Mouse (Mus musculus) heart, embryonic 15.5 days (tissue): ENCODE results near the gene Timm29. TPM values are rescaled to one million over a fixed set of nuclear protein-coding genes. Genes with fewer than 3 reads are reported as not detected.
A peak's percentile ranks its signal among the peaks of the same experiment; 100 is the strongest.
"Not testable (repeated sequence)": the region's sequence is repeated elsewhere in the genome, so short reads cannot be mapped to it uniquely, and the experiment has no call there.

Source experiments
- ATAC-seq: fragments of 200-750 bp; cut with Nextera tagmentation; replicated peaks from 2 replicates; pipeline ENCODE4 v1.8.0; 2017; ENCODE audit warnings: low read depth, moderate TSS enrichment; ENCODE audit not compliant: insufficient number of reproducible peaks, insufficient read depth, low FRiP score
- H3K27ac ChIP-seq: fragments of 300-500 bp; sonication (generic); 2 replicates; pipeline ENCODE4 v1.5.1; 2015; ENCODE audit warnings: mild to moderate bottlenecking, inconsistent platforms
- H3K27me3 ChIP-seq: fragments of 300-500 bp; sonication (generic); 2 replicates; pipeline ENCODE4 v1.6.1; 2015; ENCODE audit warnings: inconsistent platforms
- H3K36me3 ChIP-seq: fragments of 300-500 bp; sonication (generic); 2 replicates; pipeline ENCODE4 v1.6.1; 2015; ENCODE audit warnings: mild to moderate bottlenecking, inconsistent platforms
- H3K4me1 ChIP-seq: fragments of 300-500 bp; sonication (generic); replicated peaks from 2 replicates; pipeline ENCODE4 v1.6.1; 2015; ENCODE audit warnings: inconsistent platforms
- H3K4me2 ChIP-seq: fragments of 300-500 bp; sonication (generic); 2 replicates; pipeline ENCODE4 v1.6.1; 2015; ENCODE audit warnings: inconsistent platforms, mild to moderate bottlenecking, moderate library complexity
- H3K4me3 ChIP-seq: fragments of 300-500 bp; sonication (generic); 2 replicates; pipeline ENCODE4 v1.5.1; 2015; ENCODE audit warnings: mild to moderate bottlenecking, inconsistent platforms
- H3K9ac ChIP-seq: fragments of 300-500 bp; sonication (generic); 2 replicates; pipeline ENCODE4 v1.6.1; 2015; ENCODE audit warnings: mild to moderate bottlenecking, inconsistent platforms
- H3K9me3 ChIP-seq: fragments of 300-500 bp; sonication (generic); replicated peaks from 2 replicates; pipeline ENCODE4 v1.6.1; 2016; ENCODE audit warnings: inconsistent platforms
- WGBS: fragments of 180-500 bp; shearing (Covaris S2); methylation state at CpG from one replicate; pipeline ENCODE4 v1.1.7; 2015; ENCODE audit warnings: mixed read lengths; 5-methylcytosine and 5-hydroxymethylcytosine counted together
- polyA plus RNA-seq: library from polyadenylated mRNA; unstranded; fragments of >200 nt; fragmentation: Nextera tagmentation; extraction: Ambion mirVana; gene quantifications from 2 replicates; pipeline ENCODE4 v1.2.1, GENCODE M21; 2015

The Timm29 gene
- polyA plus RNA-seq, 1 experiment from 2014 or later: 26.1 TPM

DNA sequence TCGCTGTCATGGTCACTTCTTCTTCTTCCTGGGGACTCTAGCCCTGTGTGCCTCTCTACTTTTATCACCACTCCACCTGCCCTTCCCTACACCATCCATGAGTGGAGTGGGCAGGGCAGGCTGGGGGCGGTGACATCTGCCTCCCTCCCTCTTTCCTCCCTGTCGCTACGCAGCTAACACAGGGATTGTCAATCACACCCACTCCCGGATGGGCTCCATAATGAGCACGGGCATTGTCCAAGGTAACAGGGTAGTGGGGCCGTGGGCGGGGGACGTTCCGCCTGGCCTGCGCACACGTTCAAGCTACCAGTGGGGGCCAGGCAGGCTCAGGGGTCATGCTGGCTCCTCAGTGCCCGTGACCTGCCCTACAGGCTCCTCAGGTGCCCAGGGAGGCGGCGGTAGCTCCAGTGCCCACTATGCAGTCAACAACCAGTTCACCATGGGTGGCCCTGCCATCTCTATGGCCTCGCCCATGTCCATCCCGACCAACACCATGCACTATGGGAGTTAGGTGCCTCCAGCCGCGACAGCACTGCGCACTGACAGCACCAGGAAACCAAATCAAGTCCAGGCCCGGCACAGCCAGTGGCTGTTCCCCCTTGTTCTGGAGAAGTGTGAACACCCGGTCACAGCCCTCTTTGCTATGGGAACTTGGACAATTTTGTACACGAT, 4.7 kb upstream of the Timm29 start:
- no peak for ATAC-seq
- no peak overlapping the region for H3K4me2 ChIP-seq
- H3K27me3 ChIP-seq: no peaks in the 10 kb centered on the region
- H3K36me3 ChIP-seq: peaks cover 73% of the 10 kb centered on the region
- no peak overlapping the region for H3K27ac ChIP-seq
- 88% methylated on average over 23 of the region's 23 CpGs for WGBS
- no peaks in the 10 kb centered on the region for H3K9me3 ChIP-seq
- H3K9ac ChIP-seq: no peak overlapping the region
- no peak overlapping the region for H3K4me3 ChIP-seq
- peaks cover 8% of the 10 kb centered on the region for H3K4me1 ChIP-seq

DNA sequence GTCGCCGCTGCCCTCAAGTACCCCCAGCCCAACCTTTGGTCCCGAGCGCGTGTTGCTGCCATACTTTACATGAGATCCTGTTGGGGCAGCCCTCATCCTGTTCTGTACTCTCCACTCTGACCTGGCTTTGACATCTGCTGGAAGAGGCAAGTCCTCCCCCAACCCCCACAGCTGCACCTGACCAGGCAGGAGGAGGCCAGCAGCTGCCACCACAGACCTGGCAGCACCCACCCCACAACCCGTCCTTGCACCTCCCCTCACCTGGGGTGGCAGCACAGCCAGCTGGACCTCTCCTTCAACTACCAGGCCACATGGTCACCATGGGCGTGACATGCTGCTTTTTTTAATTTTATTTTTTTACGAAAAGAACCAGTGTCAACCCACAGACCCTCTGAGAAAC, 4.2 kb upstream of the Timm29 start:
- no peak overlapping the region for H3K4me2 ChIP-seq
- H3K9me3 ChIP-seq: no peaks in the 10 kb centered on the region
- H3K36me3 ChIP-seq: peaks cover 68% of the 10 kb centered on the region
- H3K9ac ChIP-seq: no peak overlapping the region
- no peaks in the 10 kb centered on the region for H3K27me3 ChIP-seq
- H3K4me1 ChIP-seq: peaks cover 10% of the 10 kb centered on the region
- WGBS: 80% methylated on average over 8 of the region's 8 CpGs
- no peak overlapping the region for H3K27ac ChIP-seq
- ATAC-seq: no peak
- H3K4me3 ChIP-seq: no peak overlapping the region

DNA sequence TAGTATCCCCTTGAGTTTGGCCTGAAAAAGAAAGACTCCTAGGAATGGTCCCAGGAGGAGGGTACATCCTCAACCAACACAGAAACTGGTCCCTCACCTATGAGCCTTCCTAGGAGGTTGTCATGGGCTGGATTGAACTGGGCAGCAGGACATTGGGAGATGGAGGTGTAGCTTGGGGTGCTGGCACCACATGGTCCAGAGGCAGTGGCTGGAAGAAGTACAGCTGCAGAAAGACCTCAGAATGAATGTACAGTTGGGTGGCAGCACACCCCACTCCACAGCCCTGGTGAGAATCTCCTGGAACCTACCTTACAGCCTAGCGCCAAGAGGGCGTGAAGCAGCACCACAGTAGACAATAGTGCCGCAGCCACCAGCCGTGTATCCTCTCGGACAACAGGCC, 3.0 kb upstream of the Timm29 start:
- ATAC-seq: no peak
- Histone ChIP-seq H3K27me3 (no peaks in the 10 kb centered on the region), H3K4me3 (no peak overlapping the region), H3K27ac (no peak overlapping the region), H3K9me3 (no peaks in the 10 kb centered on the region), H3K4me2 (no peak overlapping the region), H3K36me3 (peaks cover 59% of the 10 kb centered on the region), H3K4me1 (peaks cover 22% of the 10 kb centered on the region), H3K9ac (no peak overlapping the region)
- WGBS: 92% methylated on average over 5 of the region's 5 CpGs

DNA sequence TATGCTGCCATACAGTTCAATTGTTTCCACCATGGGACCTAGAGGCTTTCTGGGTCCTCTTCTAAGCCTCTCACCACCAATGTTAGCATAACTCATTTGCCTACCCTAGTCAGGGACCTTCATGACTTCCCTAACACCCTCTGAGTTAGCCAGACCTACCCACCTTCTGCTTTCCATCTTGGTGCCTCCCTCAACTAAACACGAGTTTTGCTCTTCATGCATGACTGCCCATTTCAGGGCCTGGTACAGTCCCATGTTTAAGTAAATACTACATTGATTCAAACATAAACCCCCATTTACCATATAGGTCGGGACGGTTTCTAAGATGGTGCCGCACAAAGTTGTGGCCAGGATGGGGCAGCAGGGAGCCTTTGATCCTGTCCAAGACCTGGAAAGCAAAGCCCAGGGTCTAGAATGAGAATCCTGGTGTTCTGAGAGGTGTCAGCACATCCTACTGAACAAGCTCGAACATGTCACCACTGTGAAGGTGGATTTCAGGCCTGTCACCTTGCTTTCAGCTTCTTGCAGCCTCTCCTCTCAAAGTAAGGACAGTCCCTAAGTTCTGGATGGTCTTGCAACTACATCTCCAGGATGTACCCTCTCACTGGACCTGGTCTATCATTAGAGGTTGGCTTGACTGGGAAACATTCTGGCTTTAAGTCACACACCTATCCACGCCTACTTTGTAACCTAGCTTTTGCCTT, 1.2 kb upstream of the Timm29 start:
- Histone ChIP-seq H3K27me3 (no peaks in the 10 kb centered on the region), H3K4me3 (no peak overlapping the region; the same call in 1 of the 2 replicates), H3K4me2 (0 out of 2 replicates have a peak overlapping the region, but pooled peaks have one; percentile 96), H3K36me3 (peaks cover 57% of the 10 kb centered on the region), H3K9ac (no peak overlapping the region; the same call in 1 of the 2 replicates), H3K9me3 (no peaks in the 10 kb centered on the region), H3K27ac (no peak overlapping the region), H3K4me1 (peaks cover 26% of the 10 kb centered on the region)
- 78% methylated on average over 6 of the region's 6 CpGs for WGBS
- no peak for ATAC-seq

DNA sequence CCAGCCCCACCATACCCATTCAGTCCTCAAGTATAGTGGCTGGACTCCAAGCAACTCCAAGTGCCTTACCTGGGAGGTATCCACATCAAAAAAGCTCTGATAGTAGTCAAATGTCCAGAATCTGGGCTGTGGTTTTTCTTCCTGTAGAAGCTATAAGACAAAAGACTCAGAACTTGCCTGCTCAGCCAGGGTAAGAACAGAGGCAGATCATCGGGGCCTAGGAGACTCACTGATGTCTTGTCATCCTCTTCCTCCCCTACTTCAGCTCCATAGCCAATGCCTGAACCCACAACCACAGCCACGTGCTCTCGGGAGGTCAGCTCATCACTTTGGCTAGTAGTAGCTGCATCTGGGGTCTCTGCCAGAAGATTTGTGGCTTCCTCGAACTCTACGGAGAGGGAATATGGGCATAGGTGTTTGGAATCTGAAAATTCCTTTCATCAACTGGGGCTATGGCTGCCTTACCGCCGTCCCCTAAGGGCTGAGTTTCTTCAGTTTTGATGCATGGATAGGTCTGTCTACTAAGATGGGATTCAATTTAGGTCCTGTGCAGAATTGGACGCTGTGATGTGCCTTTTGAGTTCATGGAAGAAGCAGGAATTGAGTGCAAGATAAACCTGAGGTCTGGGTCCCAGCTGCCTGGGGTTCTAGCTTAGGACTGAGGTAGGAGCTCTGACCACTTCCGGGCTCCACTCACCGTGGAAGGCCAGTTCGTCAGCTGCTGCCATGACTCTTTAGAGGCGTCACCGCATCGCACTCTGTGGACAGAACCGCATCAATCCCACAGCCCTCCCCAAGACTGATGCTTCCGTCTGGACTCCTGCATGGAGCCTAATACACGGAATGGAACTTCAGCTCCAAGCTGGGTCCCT, 455 bp upstream of the Timm29 start:
- 18% methylated on average over 17 of the region's 17 CpGs for WGBS
- no peaks in the 10 kb centered on the region for H3K9me3 ChIP-seq
- peaks cover 26% of the 10 kb centered on the region for H3K4me1 ChIP-seq
- no peaks in the 10 kb centered on the region for H3K27me3 ChIP-seq
- peak overlapping the region; percentile 96 for H3K4me2 ChIP-seq
- peak overlapping the region; percentile 53 for H3K27ac ChIP-seq
- peaks cover 54% of the 10 kb centered on the region for H3K36me3 ChIP-seq
- no peak; the same call in 1 of the 2 replicates for ATAC-seq
- H3K9ac ChIP-seq: peak overlapping the region; percentile 95
- peak overlapping the region; percentile 96 for H3K4me3 ChIP-seq

DNA sequence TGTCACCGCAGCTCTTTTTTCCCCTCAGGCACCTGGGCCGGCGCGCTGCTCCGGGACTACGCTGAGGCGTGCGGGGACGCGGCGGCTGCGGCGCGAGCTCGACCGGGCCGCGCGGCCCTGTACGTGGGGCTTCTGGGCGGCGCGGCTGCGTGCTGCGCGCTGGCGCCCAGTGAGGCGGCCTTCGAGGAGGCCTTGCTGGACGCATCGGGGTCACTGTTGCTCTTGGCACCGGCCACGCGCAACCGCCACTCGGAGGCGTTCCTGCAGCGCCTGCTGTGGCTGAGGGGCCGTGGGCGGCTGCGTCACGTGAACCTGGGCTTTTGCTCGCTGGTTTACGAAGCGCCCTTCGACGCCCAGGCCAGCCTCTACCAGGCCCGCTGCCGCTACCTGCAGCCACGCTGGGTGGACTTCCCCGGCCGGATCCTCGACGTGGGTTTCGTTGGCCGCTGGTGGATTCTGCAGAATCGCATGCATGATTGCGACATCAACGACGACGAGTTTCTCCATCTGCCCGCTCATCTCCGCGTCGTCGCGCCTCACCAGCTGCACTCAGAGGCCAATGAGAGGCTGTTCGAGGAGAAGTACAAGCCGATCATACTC, 700 bp downstream of the Timm29 start:
- H3K27ac ChIP-seq: peak overlapping the region; percentile 85
- H3K4me3 ChIP-seq: peak overlapping the region; percentile 96
- WGBS: 2% methylated on average over 51 of the region's 69 CpGs
- peak overlapping the region; percentile 96 for H3K4me2 ChIP-seq
- no peaks in the 10 kb centered on the region for H3K27me3 ChIP-seq
- peaks cover 42% of the 10 kb centered on the region for H3K36me3 ChIP-seq
- H3K9me3 ChIP-seq: no peaks in the 10 kb centered on the region
- H3K4me1 ChIP-seq: peaks cover 26% of the 10 kb centered on the region
- ATAC-seq: peak; percentile 50
- H3K9ac ChIP-seq: peak overlapping the region; percentile 95

DNA sequence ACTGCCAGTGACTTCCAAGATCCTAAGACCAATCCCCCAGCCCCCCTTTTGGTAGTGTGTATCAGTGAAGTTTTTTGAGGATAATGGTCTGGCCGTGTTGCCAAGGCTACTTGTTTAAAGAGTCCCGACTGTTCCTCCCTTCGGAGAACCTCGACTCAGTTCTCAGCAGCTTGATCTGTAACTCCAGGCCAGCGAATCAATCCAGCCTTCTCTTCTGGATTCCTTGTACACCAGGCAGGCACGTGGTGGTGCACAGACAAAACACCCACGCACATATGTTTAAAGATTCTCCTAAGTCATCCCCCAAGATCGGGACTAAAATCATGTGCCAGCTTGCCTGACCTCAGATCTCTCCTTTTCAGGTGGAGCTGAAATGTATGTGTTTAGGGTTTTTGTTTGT, 1.8 kb downstream of the Timm29 start:
- whole genome bisulfite sequencing: 86% methylated on average over 8 of the region's 8 CpGs
- not testable (repeated sequence) for H3K27ac ChIP-seq, H3K9ac ChIP-seq, H3K9me3 ChIP-seq, ATAC-seq, H3K27me3 ChIP-seq
- peaks cover 26% of the 10 kb centered on the region for H3K4me1 ChIP-seq
- peak overlapping the region; percentile 96 for H3K4me3 ChIP-seq
- peak overlapping the region; percentile 96 for H3K4me2 ChIP-seq
- peaks cover 31% of the 10 kb centered on the region for H3K36me3 ChIP-seq

DNA sequence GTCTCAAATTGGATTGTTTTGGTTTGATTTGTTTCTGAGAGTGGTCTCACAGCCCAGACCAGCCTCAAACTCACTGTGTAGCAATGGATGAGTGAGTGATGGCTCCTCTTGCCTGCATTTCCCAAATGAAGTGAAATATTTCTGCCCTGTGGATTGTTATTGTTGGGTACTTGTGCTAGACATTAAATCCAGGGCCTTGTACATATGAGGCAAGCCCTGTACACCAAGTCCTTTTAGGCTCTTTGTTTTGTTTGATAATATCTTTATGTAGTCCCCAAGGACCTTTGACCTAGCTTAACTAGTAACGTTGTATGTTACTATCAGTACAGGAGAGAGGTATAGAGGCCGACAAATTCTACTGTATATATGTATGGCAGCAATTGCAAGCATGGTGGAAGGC, 2.3 kb downstream of the Timm29 start:
- no peak overlapping the region for H3K4me3 ChIP-seq
- peaks cover 26% of the 10 kb centered on the region for H3K4me1 ChIP-seq
- no peaks in the 10 kb centered on the region for H3K27me3 ChIP-seq
- no peaks in the 10 kb centered on the region for H3K9me3 ChIP-seq
- WGBS: 86% methylated on average over 2 of the region's 2 CpGs
- peaks cover 26% of the 10 kb centered on the region for H3K36me3 ChIP-seq
- no peak overlapping the region for H3K4me2 ChIP-seq
- no peak overlapping the region for H3K9ac ChIP-seq
- H3K27ac ChIP-seq: no peak overlapping the region
- no peak for ATAC-seq

DNA sequence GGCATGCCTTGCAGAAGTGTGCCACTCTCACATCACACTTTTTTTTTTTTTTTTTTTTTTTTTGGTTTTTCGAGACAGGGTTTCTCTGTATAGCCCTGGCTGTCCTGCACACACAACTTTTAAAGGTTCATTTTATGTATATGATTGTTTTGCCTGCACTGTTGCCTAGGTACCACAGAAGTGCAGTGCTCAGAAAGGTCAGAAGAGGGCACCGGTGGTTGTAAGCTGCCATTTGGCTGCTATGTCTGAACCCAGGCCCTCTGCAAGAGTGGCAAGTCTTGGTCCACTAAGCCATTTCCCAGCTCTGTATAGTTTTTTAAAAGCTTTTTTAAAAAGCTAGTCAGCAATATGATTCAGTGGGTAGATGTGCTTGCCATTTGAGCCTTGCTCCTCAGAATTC, 5.7 kb downstream of the Timm29 start:
- H3K27ac ChIP-seq: no peak overlapping the region
- no peaks in the 10 kb centered on the region for H3K9me3 ChIP-seq
- WGBS: 28% methylated on average over 2 of the region's 2 CpGs
- H3K27me3 ChIP-seq: no peaks in the 10 kb centered on the region
- H3K9ac ChIP-seq: no peak overlapping the region
- no peak overlapping the region for H3K4me3 ChIP-seq
- H3K4me1 ChIP-seq: peaks cover 17% of the 10 kb centered on the region
- no peak overlapping the region for H3K4me2 ChIP-seq
- peaks cover 17% of the 10 kb centered on the region for H3K36me3 ChIP-seq
- ATAC-seq: no peak

DNA sequence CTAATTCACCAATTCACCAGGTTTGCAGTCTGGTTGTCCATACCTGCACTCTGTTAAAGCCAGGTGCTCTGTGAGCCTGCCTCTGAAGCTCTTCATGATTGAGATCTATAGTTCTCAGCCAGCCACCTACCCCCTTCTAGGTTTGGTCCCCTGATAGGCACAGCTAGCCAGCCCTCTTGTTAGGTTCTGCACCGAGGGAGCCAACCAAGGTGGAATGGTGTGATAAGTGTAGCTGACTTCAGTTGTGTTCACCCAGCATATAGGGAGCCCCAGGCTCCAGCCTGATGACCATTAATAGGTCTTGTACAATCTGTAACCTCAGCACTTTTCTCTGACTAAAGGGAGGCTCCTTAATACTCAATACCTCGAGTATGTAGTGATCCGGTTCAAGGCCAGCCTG, 7.7 kb downstream of the Timm29 start:
- no peak for ATAC-seq
- 70% methylated on average over 3 of the region's 3 CpGs for WGBS
- H3K9ac ChIP-seq: no peak overlapping the region
- no peak overlapping the region for H3K4me2 ChIP-seq
- no peaks in the 10 kb centered on the region for H3K4me1 ChIP-seq
- no peak overlapping the region for H3K27ac ChIP-seq
- peaks cover 11% of the 10 kb centered on the region for H3K36me3 ChIP-seq
- H3K4me3 ChIP-seq: no peak overlapping the region
- H3K9me3 ChIP-seq: no peaks in the 10 kb centered on the region
- no peaks in the 10 kb centered on the region for H3K27me3 ChIP-seq

DNA sequence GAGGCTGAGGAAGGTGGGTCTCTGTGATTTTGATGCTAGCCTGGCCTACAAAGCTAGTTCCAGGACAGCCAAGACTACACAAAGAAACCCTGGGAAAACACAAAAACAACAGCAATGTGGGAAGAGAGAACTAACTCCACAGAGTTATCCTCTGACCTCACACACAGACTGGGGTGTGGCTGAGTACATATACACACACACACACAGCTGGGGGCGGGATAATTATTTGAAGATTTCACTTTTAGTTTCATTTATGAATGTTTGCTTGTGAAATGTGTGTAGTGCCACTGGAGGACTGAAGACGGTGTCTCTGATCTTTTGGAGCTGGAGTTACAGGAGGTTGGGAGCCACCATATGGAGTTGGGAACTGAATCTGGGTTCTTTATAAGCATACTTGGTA, 8.6 kb downstream of the Timm29 start:
- Histone ChIP-seq H3K4me2 (no peak overlapping the region), H3K36me3 (peaks cover 7% of the 10 kb centered on the region), H3K9me3 (no peaks in the 10 kb centered on the region), H3K4me3 (no peak overlapping the region), H3K27me3 (no peaks in the 10 kb centered on the region), H3K4me1 (no peaks in the 10 kb centered on the region), H3K27ac (no peak overlapping the region), H3K9ac (no peak overlapping the region)
- no peak for ATAC-seq
- WGBS: 90% methylated on average over 2 of the region's 2 CpGs
